Mouse (Mus musculus): ENCODE results near the gene Fsd1.
A peak's percentile ranks its signal among the peaks of the same experiment; 100 is the strongest.

The Fsd1 gene

GRCm38 (mm10) chr17:56010255-56010654 is 23.9 kb downstream of the Fsd1 start:
- DNase-seq, result no peak

GRCm38 (mm10) chr17:56010681-56011080 is 24.4 kb downstream of the Fsd1 start:
- DNase-seq, result peak; percentile 75 to 88

- no peak for DNase-seq
These were observed 25.1 kb downstream of the Fsd1 start for GRCm38 (mm10) chr17:56011441-56011840.

- no peak for DNase-seq
These were observed 29.0 kb downstream of the Fsd1 start for GRCm38 (mm10) chr17:56015293-56015692.

GRCm38 (mm10) chr17:56016382-56016781 is 30.1 kb downstream of the Fsd1 start:
- DNase-seq, result no peak

GRCm38 (mm10) chr17:56016793-56017785 is 30.8 kb downstream of the Fsd1 start:
- no peak for DNase-seq

GRCm38 (mm10) chr17:56017848-56018247 is 31.5 kb downstream of the Fsd1 start:
- DNase-seq, result no peak

GRCm38 (mm10) chr17:56018347-56019131 is 32.2 kb downstream of the Fsd1 start:
- peak; percentile 49 to 54 for DNase-seq

- DNase-seq, result no peak
These were observed 34.2 kb downstream of the Fsd1 start for GRCm38 (mm10) chr17:56020400-56021084.

GRCm38 (mm10) chr17:56021161-56021910 is 35.0 kb downstream of the Fsd1 start:
- DNase-seq, result peak in 1 of 2 experiments; percentile 19

- peak in 1 of 2 experiments; percentile 24 for DNase-seq
These were observed 36.1 kb downstream of the Fsd1 start for GRCm38 (mm10) chr17:56022131-56022988.

- no peak for DNase-seq
These were observed 36.6 kb downstream of the Fsd1 start for GRCm38 (mm10) chr17:56022989-56023290.

- DNase-seq, result peak; percentile 56 to 58
These were observed 37.1 kb downstream of the Fsd1 start for GRCm38 (mm10) chr17:56023386-56023785.

GRCm38 (mm10) chr17:56024476-56024875 is 38.2 kb downstream of the Fsd1 start:
- DNase-seq, result peak in 1 of 2 experiments; percentile 17

GRCm38 (mm10) chr17:56024931-56025330 is 38.6 kb downstream of the Fsd1 start:
- DNase-seq, result no peak

GRCm38 (mm10) chr17:56026303-56026702 is 40.0 kb downstream of the Fsd1 start:
- no peak for DNase-seq

- no peak for DNase-seq
These were observed 40.6 kb downstream of the Fsd1 start for GRCm38 (mm10) chr17:56026881-56027280.

- DNase-seq, result no peak
These were observed 41.6 kb downstream of the Fsd1 start for GRCm38 (mm10) chr17:56027801-56028441.

GRCm38 (mm10) chr17:56030238-56030870 is 44.0 kb downstream of the Fsd1 start:
- DNase-seq, result no peak

- peak; percentile 28 to 48 for DNase-seq
These were observed 44.6 kb downstream of the Fsd1 start for GRCm38 (mm10) chr17:56030919-56031318.

All from lung, postnatal 4 days (tissue).